Mouse (Mus musculus) cerebellum, adult 2 months (tissue): Measurements from ENCODE around the gene Nme1. TPM values are rescaled to one million over a fixed set of nuclear protein-coding genes. Genes with fewer than 3 reads are reported as not detected.

Source experiments
- DNase-seq, 2 experiments: peaks; one replicate each; pipeline ENCODE4 v3.0.0; 2021
- H3K27ac ChIP-seq: fragments of 200-500 bp; 2 replicates; pipeline ENCODE4 v1.5.1; 2012; ENCODE audit warnings: low read length, control low read depth, inconsistent platforms; ENCODE audit not compliant: insufficient read depth
- H3K27me3 ChIP-seq: fragments of 200-500 bp; 2 replicates; pipeline ENCODE4 v1.6.1; 2012; ENCODE audit warnings: inconsistent platforms, mild to moderate bottlenecking, low read length, moderate library complexity; ENCODE audit not compliant: control insufficient read depth, insufficient read depth
- H3K4me1 ChIP-seq: fragments of 200-500 bp; 2 replicates; pipeline ENCODE4 v1.6.1; 2011; ENCODE audit warnings: low read length; ENCODE audit not compliant: control insufficient read depth, insufficient read depth
- H3K4me3 ChIP-seq: fragments of 200-500 bp; replicated peaks from 2 replicates; pipeline ENCODE3; 2011; ENCODE audit warnings: mild to moderate bottlenecking, low read depth, low read length, control low read depth; ENCODE audit not compliant: insufficient read depth
- CTCF ChIP-seq: fragments of 200-500 bp; IDR thresholded peaks from 2 replicates; pipeline ENCODE4 v1.5.1; 2011; ENCODE audit warnings: low read depth, mild to moderate bottlenecking, control low read depth, low read length, moderate library complexity, borderline replicate concordance; ENCODE audit not compliant: insufficient read depth
- POLR2A ChIP-seq: fragments of 200-500 bp; IDR thresholded peaks from 2 replicates; pipeline ENCODE4 v1.6.1; 2011; ENCODE audit warnings: low read length, control low read depth, borderline replicate concordance; ENCODE audit not compliant: insufficient read depth
- WGBS: fragments of 180-500 bp; shearing (Covaris S2); methylation state at CpG from one replicate; pipeline ENCODE4 v1.1.7; 2018; 5-methylcytosine and 5-hydroxymethylcytosine counted together
- polyA plus RNA-seq: library from polyadenylated mRNA; depleted of rRNA; stranded (reverse); fragments of >200 nt; gene quantifications from 2 replicates; pipeline ENCODE4 v1.2.3, GENCODE M21; 2012; rRNA removed

Nme1 gene
- 171 and 198 TPM in 2 replicates for polyA plus RNA-seq

DNA sequence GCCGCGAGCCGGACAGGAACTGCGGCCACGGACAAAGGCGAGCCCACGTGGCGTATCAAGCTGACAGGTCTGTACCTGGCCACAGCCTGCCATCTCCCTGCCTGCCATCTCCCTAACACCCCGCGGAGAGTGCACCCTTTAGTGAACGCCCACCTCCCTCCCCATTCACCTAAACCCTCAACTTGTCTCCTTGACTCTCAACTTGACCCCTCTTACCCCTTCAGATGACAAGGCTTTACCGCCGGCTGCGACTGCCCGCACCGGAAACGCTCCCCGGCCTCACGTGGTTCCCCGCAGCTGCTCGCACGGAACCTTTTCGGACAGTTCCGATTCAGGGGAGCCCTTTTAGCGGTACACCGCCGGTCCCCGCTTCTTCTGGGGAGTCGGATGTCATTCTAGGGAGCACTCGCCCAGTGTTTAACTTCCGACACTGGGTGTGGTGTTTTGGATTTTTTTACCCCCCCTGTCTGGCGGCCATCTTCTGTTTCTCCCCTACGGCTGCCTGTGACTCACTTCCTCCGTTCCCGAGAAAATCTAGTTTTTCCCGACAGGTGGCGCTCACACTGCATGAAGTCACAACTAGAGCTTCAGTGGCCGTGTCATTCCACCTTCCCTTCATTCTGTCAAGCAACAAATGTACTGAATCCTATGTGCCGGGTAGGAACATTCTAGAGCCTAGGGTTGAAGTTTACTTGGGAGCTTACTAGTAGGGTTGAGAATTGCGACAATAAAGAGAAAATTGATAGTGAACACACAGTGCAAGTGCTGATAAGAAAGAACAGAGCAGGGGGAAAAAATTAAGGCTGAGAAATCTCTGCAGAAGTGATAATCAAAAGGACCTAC is at the start of gene Nme1, which contains the start of gene Gm20390:
Nme1 (minus strand) TSS at position 517 of the 843 bp plus-strand sequence.
Gm20390 (minus strand) TSS at position 289 of the 843 bp plus-strand sequence.
- Histone ChIP-seq H3K4me1 (peaks cover 2% of the 10 kb centered on the region; the same call in 1 of the 2 replicates), H3K27ac (peak within 1 kb of the TSS; percentile 61; the same call in 1 of the 2 replicates), H3K27me3 (no peaks in the 10 kb centered on the region), H3K4me3 (peak within 1 kb of the TSS; percentile 68)
- peak; percentile 97 to 98 for DNase-seq
- peak; percentile 86 for TF ChIP-seq CTCF
- peak; percentile 59; the same call in 1 of the 2 replicates for TF ChIP-seq POLR2A
- under 1% methylated on average over 40 of the region's 40 CpGs for WGBS

DNA sequence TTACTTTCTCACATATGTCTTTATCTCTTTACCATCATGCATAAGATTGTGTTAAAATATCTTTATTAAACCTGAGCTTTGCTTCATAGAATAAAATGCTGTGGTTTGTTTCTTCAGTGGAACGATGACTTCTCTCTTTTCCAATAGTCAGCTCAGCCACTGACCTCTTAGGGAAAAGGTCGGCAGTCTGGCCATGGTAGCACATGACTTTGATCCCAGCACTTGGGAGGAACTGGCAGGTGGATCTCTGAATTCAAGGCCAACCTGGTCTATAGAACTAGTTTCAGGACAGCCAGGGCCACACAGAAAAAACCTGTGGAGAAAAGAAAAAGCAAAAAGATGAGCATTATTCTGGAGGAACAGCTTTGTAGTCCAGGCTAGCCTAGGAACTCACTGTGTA is 35.0 kb upstream of the Nme1 start:
- no peak for TF ChIP-seq CTCF
- no peak for TF ChIP-seq POLR2A
- WGBS: 91% methylated on average over 2 of the region's 2 CpGs

DNA sequence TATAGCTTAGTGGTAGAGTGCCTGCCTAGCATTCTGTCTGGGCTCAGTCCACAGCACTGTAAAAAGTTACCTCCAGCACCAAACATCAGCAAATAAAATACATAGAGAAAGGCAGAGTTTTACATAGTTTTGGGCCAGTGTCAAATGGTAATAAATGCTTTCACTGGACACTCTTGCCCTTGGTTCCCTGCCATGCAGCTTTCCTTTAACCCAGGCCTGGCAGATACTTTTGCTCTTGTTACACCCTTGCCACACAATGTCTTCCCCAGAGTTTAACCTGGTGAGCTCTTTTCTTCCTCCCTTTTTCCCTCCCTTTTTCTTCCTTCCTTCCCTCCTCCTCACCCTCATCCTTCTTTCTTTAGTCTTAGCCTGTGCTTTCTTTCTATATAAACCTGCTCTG is 31.0 kb upstream of the Nme1 start:
- TF ChIP-seq CTCF (no peak), POLR2A (no peak)
- Histone ChIP-seq H3K4me1 (peaks cover 3% of the 10 kb centered on the region), H3K4me3 (no peak overlapping the region), H3K27ac (no peak overlapping the region), H3K27me3 (no peaks in the 10 kb centered on the region)
- no peak for DNase-seq

More for the DNA sequence above, 35.0 kb upstream of the Nme1 start:
- no peak for DNase-seq
- no peak overlapping the region for H3K4me3 ChIP-seq
- no peaks in the 10 kb centered on the region for H3K27me3 ChIP-seq
- no peak overlapping the region for H3K27ac ChIP-seq
- no peaks in the 10 kb centered on the region; the same call in none of the 2 replicates for H3K4me1 ChIP-seq

DNA sequence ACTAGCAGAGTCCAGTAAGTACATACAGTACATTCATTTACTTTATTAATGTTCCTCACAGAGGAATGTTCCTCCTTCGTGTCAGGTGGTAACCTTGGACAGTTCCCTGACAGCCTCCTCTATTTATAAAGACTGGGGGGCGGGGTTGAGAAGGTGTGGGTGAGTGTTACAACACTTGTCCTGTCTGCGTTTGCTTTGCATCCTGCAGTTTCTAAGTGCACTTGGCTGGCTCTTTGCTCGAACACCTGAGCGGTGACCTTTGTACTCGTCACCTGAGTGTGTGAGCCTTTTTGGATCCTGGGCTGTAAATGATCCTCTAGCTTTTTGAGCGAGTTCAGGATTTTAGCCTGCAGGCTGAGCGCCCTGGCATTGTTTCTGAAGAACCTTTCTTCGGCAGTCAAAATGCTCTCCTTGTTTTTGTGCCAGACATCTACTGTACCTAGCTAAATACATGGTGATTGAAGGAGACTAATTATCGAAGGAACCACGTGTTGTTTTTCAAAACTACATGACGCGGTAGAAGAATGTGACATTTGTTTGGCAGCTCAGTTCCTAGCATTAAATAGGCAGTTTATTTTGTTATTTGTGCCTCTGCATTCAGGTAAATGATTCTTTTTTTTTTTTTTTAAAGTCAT is 28.9 kb upstream of the Nme1 start:
- WGBS: 5% methylated on average over 13 of the region's 13 CpGs
- TF ChIP-seq POLR2A: no peak
- no peak for TF ChIP-seq CTCF
- Histone ChIP-seq H3K4me3 (peak overlapping the region; percentile 53), H3K27me3 (no peaks in the 10 kb centered on the region), H3K4me1 (peaks cover 3% of the 10 kb centered on the region), H3K27ac (no peak overlapping the region)
- peak; percentile 26 to 33 for DNase-seq

DNA sequence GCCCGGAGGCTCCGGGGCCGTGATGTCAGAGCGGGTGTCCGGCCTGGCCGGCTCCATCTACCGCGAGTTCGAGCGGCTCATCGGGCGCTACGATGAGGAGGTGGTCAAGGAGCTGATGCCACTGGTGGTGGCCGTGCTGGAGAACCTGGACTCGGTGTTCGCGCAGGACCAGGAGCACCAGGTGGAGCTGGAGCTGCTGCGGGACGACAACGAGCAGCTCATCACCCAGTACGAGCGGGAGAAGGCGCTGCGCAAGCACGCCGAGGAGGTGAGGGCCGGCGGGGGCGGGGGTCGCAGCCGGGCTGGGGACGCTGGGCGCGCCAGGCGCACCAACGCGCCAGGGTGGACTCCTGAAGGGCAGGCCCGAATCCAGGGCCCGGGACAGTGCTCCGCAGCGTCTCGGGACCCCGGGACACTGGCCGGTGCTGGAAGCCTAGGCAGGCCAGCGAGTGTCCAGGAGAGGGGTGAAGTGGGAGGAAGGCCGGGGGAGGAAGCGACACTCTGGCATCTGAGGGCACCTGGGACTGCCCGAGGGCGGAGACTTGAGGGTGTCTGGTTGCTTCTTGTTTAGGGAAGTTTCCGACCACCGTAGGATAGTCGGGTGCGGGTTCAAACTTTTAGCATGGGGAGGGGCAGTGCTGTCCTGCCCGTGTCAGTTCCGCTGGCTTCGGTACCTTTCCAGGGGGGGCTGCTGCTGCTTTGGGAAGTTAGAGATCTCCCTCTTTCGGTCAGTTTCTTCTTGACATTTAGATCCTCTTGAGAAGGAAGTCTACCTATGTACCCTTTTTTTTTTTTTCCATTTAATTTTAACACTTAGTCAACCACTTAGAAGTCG is 28.2 kb upstream of the Nme1 start:
- WGBS: under 1% methylated on average over 57 of the region's 58 CpGs
- H3K27ac ChIP-seq: peak overlapping the region; percentile 73
- H3K27me3 ChIP-seq: no peaks in the 10 kb centered on the region
- no peak for TF ChIP-seq CTCF
- TF ChIP-seq POLR2A: no peak
- no peak for DNase-seq
- H3K4me3 ChIP-seq: peak overlapping the region; percentile 93
- H3K4me1 ChIP-seq: peaks cover 3% of the 10 kb centered on the region

DNA sequence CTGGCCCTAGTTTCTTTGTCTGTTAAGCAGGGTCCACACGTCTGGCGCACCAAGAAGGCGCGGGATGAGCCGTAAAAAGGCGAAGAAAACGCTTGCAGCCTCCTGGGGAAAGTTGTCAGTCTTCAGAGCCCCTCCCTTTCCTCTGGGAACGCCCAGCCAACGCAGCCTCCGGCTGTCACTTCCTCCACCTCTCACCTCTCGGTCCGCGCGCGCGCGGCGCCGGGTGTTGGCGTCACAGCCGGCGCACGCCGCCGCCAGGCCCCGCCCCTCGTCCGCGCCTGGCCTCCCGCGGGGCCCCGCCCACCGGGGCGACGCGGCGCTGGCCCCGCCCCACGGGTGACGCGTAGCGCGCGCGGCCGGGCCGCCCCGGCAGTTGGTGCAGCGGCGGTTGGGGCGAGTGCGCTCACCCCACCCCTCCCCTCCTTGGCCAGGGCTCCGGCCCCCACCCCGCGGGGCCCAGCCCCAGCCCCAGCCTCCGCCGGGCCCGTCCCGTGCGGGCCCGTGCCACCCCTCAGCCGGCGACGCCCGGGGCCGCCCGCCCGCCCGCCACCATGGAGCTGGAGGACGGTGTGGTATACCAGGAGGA is 27.5 kb upstream of the Nme1 start, which contains the start of gene Spag9:
Spag9 (plus strand) TSS at position 372 of the 586 bp plus-strand sequence.
- Histone ChIP-seq H3K4me3 (peak within 1 kb of the TSS; percentile 100), H3K27me3 (no peaks in the 10 kb centered on the region), H3K4me1 (peaks cover 3% of the 10 kb centered on the region), H3K27ac (peak within 1 kb of the TSS; percentile 99)
- WGBS: 2% methylated on average over 55 of the region's 70 CpGs
- TF ChIP-seq CTCF (no peak), POLR2A (peak; percentile 90)
- DNase-seq: peak; percentile 91 to 94

DNA sequence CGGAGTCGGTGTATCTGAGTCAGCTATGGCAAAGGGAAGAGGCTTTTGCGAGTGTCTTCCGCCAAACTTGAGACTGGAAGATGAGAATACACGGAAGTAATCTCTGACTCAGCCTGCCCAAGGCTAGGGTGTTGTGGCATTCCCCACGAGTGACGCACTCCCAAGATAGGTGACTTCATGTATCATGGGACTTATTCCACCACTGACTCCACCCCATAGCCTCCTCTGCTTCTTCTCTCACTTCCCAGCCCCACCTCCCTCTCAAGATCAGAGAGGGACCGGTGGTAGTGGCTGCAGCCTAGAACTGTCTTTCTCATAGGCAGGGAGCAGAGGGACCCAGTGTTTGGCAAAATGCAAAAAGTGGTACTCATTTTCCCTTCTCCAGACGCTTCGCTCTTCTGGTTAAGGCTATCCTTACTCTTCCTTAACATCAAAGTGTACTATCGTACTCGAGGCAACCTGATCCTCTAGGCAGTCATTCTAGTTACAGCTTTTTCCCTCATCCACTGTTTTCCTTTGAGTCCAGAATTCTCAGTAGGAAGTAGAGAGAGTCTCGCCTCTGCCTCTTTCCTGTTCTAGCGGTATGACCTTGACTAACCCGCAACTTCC is 26.9 kb upstream of the Nme1 start:
- H3K4me1 ChIP-seq: peaks cover 3% of the 10 kb centered on the region
- no peaks in the 10 kb centered on the region for H3K27me3 ChIP-seq
- 3% methylated on average over 15 of the region's 15 CpGs for WGBS
- TF ChIP-seq POLR2A: peak; percentile 62; the same call in 1 of the 2 replicates
- TF ChIP-seq CTCF: no peak
- peak; percentile 78 to 89 for DNase-seq
- peak overlapping the region; percentile 99 for H3K27ac ChIP-seq
- H3K4me3 ChIP-seq: peak overlapping the region; percentile 100
